Mouse (Mus musculus) erythroblast, embryonic 14.5 days (primary cell): ENCODE results near the gene Bicra.

ENCODE experiments used
- GATA1 ChIP-seq: IDR thresholded peaks from 2 replicates; pipeline ENCODE4 v1.6.1; 2012; ENCODE audit warnings: low read length, inconsistent platforms, mixed read lengths
- TAL1 ChIP-seq: IDR thresholded peaks from 3 replicates; pipeline ENCODE4 v1.6.1; 2012; ENCODE audit warnings: low read length, inconsistent platforms, mixed read lengths

DNA sequence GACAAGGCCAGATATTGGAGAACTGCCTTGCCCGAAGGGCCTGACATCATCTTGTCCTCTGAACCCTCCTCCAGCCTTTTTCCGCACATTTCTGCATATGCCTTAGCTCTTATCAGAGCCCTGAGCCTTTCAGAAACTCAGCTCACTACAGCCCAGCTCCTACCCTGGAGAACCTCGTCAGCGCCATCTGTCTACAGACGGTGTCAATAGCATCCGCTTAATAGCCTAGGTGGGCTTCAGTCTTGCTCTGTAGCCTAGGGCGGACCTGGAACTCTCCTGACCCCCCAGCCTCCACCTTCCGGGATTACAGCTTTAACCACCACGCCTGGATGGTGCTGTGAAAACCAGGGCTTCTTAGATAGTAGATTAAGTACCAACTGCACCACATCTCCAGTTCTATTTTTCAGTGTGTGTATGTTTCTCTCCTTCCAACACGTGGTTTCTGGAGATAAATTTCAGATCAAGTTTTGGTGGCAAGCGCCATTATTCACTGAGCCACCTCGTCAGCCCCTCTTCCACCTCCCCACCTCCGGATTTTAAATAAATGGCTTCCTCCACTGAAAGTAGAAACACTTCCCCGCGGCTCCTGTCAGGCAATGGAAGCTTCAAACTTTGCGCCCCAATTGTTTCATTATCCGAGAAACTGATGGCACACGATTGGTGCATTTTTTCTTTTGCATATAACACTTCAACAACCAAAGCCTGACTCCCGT is 4.3 kb upstream of the Bicra start:
- TF ChIP-seq GATA1 (peak; percentile 62), TAL1 (no peak)
